Mouse (Mus musculus): ENCODE results near the gene Gm43518. TPM values are rescaled to one million over a fixed set of nuclear protein-coding genes. Genes with fewer than 3 reads are reported as not detected.
A peak's percentile ranks its signal among the peaks of the same experiment; 100 is the strongest.

Gm43518 gene
- polyA plus RNA-seq, 1 experiment from 2014 or later, result 0.78 TPM

- H3K36me3 ChIP-seq (ENCODE audit: control insufficient read depth, insufficient read depth, low read length), result no peaks in the 10 kb centered on the region
- no peak overlapping the region for H3K4me3 ChIP-seq (ENCODE audit: low read depth, low read length)
- no peaks in the 10 kb centered on the region for H3K27me3 ChIP-seq (ENCODE audit: control insufficient read depth, insufficient read depth, low read length)
- DNase-seq (ENCODE audit: low spot score, missing footprints) (no peak), ATAC-seq (ENCODE audit: low FRiP score) (no peak)
- H3K9ac ChIP-seq (ENCODE audit: low read length), result no peak overlapping the region
- H3K27ac ChIP-seq (ENCODE audit: low read depth, low read length), result no peak overlapping the region
- 90% methylated on average over 5 of the region's 5 CpGs for WGBS
- no peak overlapping the region for H3K4me2 ChIP-seq
- H3K9me3 ChIP-seq (ENCODE audit: control insufficient read depth, low read length), result no peaks in the 10 kb centered on the region
- no peaks in the 10 kb centered on the region for H3K4me1 ChIP-seq (ENCODE audit: control insufficient read depth, insufficient read depth, low read length)
Observed at GRCm38 (mm10) chr5:123893520-123893919, 33.7 kb upstream of the Gm43518 start.

- no peak overlapping the region for H3K9ac ChIP-seq (ENCODE audit: low read length)
- no peaks in the 10 kb centered on the region for H3K4me1 ChIP-seq (ENCODE audit: control insufficient read depth, insufficient read depth, low read length)
- H3K27me3 ChIP-seq (ENCODE audit: control insufficient read depth, insufficient read depth, low read length), result no peaks in the 10 kb centered on the region
- H3K9me3 ChIP-seq (ENCODE audit: control insufficient read depth, low read length), result no peaks in the 10 kb centered on the region
- DNase-seq (ENCODE audit: low spot score, missing footprints) (no peak), ATAC-seq (ENCODE audit: low FRiP score) (no peak)
- no peak overlapping the region for H3K4me3 ChIP-seq (ENCODE audit: low read depth, low read length)
- WGBS, result 88% methylated on average over 11 of the region's 11 CpGs
- no peak overlapping the region for H3K27ac ChIP-seq (ENCODE audit: low read depth, low read length)
- no peaks in the 10 kb centered on the region for H3K36me3 ChIP-seq (ENCODE audit: control insufficient read depth, insufficient read depth, low read length)
- H3K4me2 ChIP-seq, result no peak overlapping the region
Observed at GRCm38 (mm10) chr5:123896395-123896794, 30.8 kb upstream of the Gm43518 start.

- WGBS, result 85% methylated on average over 13 of the region's 13 CpGs
- no peak for ATAC-seq (ENCODE audit: low FRiP score)
Observed at GRCm38 (mm10) chr5:123897352-123897751, 29.9 kb upstream of the Gm43518 start.

GRCm38 (mm10) chr5:123904059-123904672 lies 23.1 kb upstream of the Gm43518 start:
- no peak for DNase-seq (ENCODE audit: low spot score, missing footprints)
- peaks cover 2% of the 10 kb centered on the region; the same call in 1 of the 2 replicates for H3K36me3 ChIP-seq (ENCODE audit: control insufficient read depth, insufficient read depth, low read length)
- ATAC-seq (ENCODE audit: low FRiP score), result no peak
- no peak overlapping the region for H3K4me3 ChIP-seq (ENCODE audit: low read depth, low read length)
- no peak overlapping the region for H3K27ac ChIP-seq (ENCODE audit: low read depth, low read length)
- H3K9ac ChIP-seq (ENCODE audit: low read length), result no peak overlapping the region
- no peaks in the 10 kb centered on the region for H3K27me3 ChIP-seq (ENCODE audit: control insufficient read depth, insufficient read depth, low read length)
- peaks cover 12% of the 10 kb centered on the region for H3K4me1 ChIP-seq (ENCODE audit: control insufficient read depth, insufficient read depth, low read length)
- 73% methylated on average over 11 of the region's 11 CpGs for WGBS
- no peak overlapping the region for H3K4me2 ChIP-seq
- H3K9me3 ChIP-seq (ENCODE audit: control insufficient read depth, low read length), result no peaks in the 10 kb centered on the region

More at GRCm38 (mm10) chr5:123897352-123897751, 29.9 kb upstream of the Gm43518 start:
- Histone ChIP-seq H3K4me3 (ENCODE audit: low read depth, low read length) (no peak overlapping the region), H3K9ac (ENCODE audit: low read length) (no peak overlapping the region), H3K27ac (ENCODE audit: low read depth, low read length) (no peak overlapping the region), H3K4me2 (no peak overlapping the region), H3K27me3 (ENCODE audit: control insufficient read depth, insufficient read depth, low read length) (no peaks in the 10 kb centered on the region), H3K36me3 (ENCODE audit: control insufficient read depth, insufficient read depth, low read length) (no peaks in the 10 kb centered on the region), H3K4me1 (ENCODE audit: control insufficient read depth, insufficient read depth, low read length) (no peaks in the 10 kb centered on the region), H3K9me3 (ENCODE audit: control insufficient read depth, low read length) (no peaks in the 10 kb centered on the region)
- DNase-seq (ENCODE audit: low spot score, missing footprints), result no peak

- Histone ChIP-seq H3K36me3 (ENCODE audit: control insufficient read depth, insufficient read depth, low read length) (peaks cover 10% of the 10 kb centered on the region), H3K9me3 (ENCODE audit: control insufficient read depth, low read length) (no peaks in the 10 kb centered on the region), H3K4me2 (peak overlapping the region; percentile 27; the same call in 1 of the 2 replicates), H3K4me3 (ENCODE audit: low read depth, low read length) (peak overlapping the region; percentile 81; the same call in 1 of the 2 replicates), H3K4me1 (ENCODE audit: control insufficient read depth, insufficient read depth, low read length) (peaks cover 12% of the 10 kb centered on the region), H3K27ac (ENCODE audit: low read depth, low read length) (no peak overlapping the region), H3K27me3 (ENCODE audit: control insufficient read depth, insufficient read depth, low read length) (no peaks in the 10 kb centered on the region), H3K9ac (ENCODE audit: low read length) (0 out of 2 replicates have a peak overlapping the region, but pooled peaks have one; percentile 30)
- WGBS, result 76% methylated on average over 17 of the region's 17 CpGs
- ATAC-seq (ENCODE audit: low FRiP score) (no peak), DNase-seq (ENCODE audit: low spot score, missing footprints) (peak; percentile 88)
Observed at GRCm38 (mm10) chr5:123906146-123906975, 20.9 kb upstream of the Gm43518 start.

GRCm38 (mm10) chr5:123906976-123907630 lies 20.1 kb upstream of the Gm43518 start, which contains the start of gene Denr:
Gene Denr, plus strand, starts transcription at chr5:123907175.
- peak within 1 kb of the TSS; percentile 95 for H3K4me2 ChIP-seq
- no peaks in the 10 kb centered on the region for H3K27me3 ChIP-seq (ENCODE audit: control insufficient read depth, insufficient read depth, low read length)
- ATAC-seq (ENCODE audit: low FRiP score), result peak; percentile 98
- peaks cover 12% of the 10 kb centered on the region for H3K4me1 ChIP-seq (ENCODE audit: control insufficient read depth, insufficient read depth, low read length)
- peaks cover 10% of the 10 kb centered on the region for H3K36me3 ChIP-seq (ENCODE audit: control insufficient read depth, insufficient read depth, low read length)
- no peaks in the 10 kb centered on the region for H3K9me3 ChIP-seq (ENCODE audit: control insufficient read depth, low read length)
- WGBS, result under 1% methylated on average over 60 of the region's 61 CpGs
- peak within 1 kb of the TSS; percentile 94 for H3K9ac ChIP-seq (ENCODE audit: low read length)
- H3K4me3 ChIP-seq (ENCODE audit: low read depth, low read length), result peak within 1 kb of the TSS; percentile 81
- DNase-seq (ENCODE audit: low spot score, missing footprints), result peak; percentile 100
- H3K27ac ChIP-seq (ENCODE audit: low read depth, low read length), result peak within 1 kb of the TSS; percentile 65; the same call in 1 of the 2 replicates

GRCm38 (mm10) chr5:123907631-123907977 lies 19.6 kb upstream of the Gm43518 start:
- peak overlapping the region; percentile 95 for H3K4me2 ChIP-seq
- peaks cover 10% of the 10 kb centered on the region for H3K36me3 ChIP-seq (ENCODE audit: control insufficient read depth, insufficient read depth, low read length)
- no peaks in the 10 kb centered on the region for H3K27me3 ChIP-seq (ENCODE audit: control insufficient read depth, insufficient read depth, low read length)
- no peaks in the 10 kb centered on the region for H3K9me3 ChIP-seq (ENCODE audit: control insufficient read depth, low read length)
- no peak for ATAC-seq (ENCODE audit: low FRiP score)
- no peak overlapping the region for H3K27ac ChIP-seq (ENCODE audit: low read depth, low read length)
- peaks cover 12% of the 10 kb centered on the region for H3K4me1 ChIP-seq (ENCODE audit: control insufficient read depth, insufficient read depth, low read length)
- WGBS, result 8% methylated on average over 10 of the region's 10 CpGs
- no peak for DNase-seq (ENCODE audit: low spot score, missing footprints)
- peak overlapping the region; percentile 81 for H3K4me3 ChIP-seq (ENCODE audit: low read depth, low read length)
- H3K9ac ChIP-seq (ENCODE audit: low read length), result peak overlapping the region; percentile 94

- H3K4me1 ChIP-seq (ENCODE audit: control insufficient read depth, insufficient read depth, low read length), result no peaks in the 10 kb centered on the region
- H3K4me3 ChIP-seq (ENCODE audit: low read depth, low read length), result no peak overlapping the region
- no peaks in the 10 kb centered on the region for H3K9me3 ChIP-seq (ENCODE audit: control insufficient read depth, low read length)
- peaks cover 16% of the 10 kb centered on the region for H3K36me3 ChIP-seq (ENCODE audit: control insufficient read depth, insufficient read depth, low read length)
- ATAC-seq (ENCODE audit: low FRiP score), result no peak
- WGBS, result 91% methylated on average over 3 of the region's 3 CpGs
- no peak for DNase-seq (ENCODE audit: low spot score, missing footprints)
- H3K4me2 ChIP-seq, result no peak overlapping the region
- no peaks in the 10 kb centered on the region for H3K27me3 ChIP-seq (ENCODE audit: control insufficient read depth, insufficient read depth, low read length)
- H3K27ac ChIP-seq (ENCODE audit: low read depth, low read length), result no peak overlapping the region
- no peak overlapping the region for H3K9ac ChIP-seq (ENCODE audit: low read length)
Observed at GRCm38 (mm10) chr5:123914852-123915251, 12.4 kb upstream of the Gm43518 start.

GRCm38 (mm10) chr5:123922112-123922511 lies 5.1 kb upstream of the Gm43518 start:
- H3K4me3 ChIP-seq (ENCODE audit: low read depth, low read length), result no peak overlapping the region
- H3K36me3 ChIP-seq (ENCODE audit: control insufficient read depth, insufficient read depth, low read length), result peaks cover 27% of the 10 kb centered on the region
- no peak for DNase-seq (ENCODE audit: low spot score, missing footprints)
- 98% methylated on average over 6 of the region's 6 CpGs for WGBS
- no peak overlapping the region for H3K9ac ChIP-seq (ENCODE audit: low read length)
- no peak overlapping the region for H3K27ac ChIP-seq (ENCODE audit: low read depth, low read length)
- H3K9me3 ChIP-seq (ENCODE audit: control insufficient read depth, low read length), result no peaks in the 10 kb centered on the region
- no peaks in the 10 kb centered on the region for H3K27me3 ChIP-seq (ENCODE audit: control insufficient read depth, insufficient read depth, low read length)
- ATAC-seq (ENCODE audit: low FRiP score), result no peak
- H3K4me1 ChIP-seq (ENCODE audit: control insufficient read depth, insufficient read depth, low read length), result no peaks in the 10 kb centered on the region
- no peak overlapping the region for H3K4me2 ChIP-seq
